Mouse (Mus musculus) cerebellum, adult 11-12 months (tissue): ENCODE measurements around the gene Gnl1.
"Not testable (repeated sequence)": the region's sequence is repeated elsewhere in the genome, so short reads cannot be mapped to it uniquely, and the experiment has no call there.

Source experiments
- DNase-seq: peaks from one replicate; pipeline ENCODE4 v3.0.0; 2022

The Gnl1 gene

DNA sequence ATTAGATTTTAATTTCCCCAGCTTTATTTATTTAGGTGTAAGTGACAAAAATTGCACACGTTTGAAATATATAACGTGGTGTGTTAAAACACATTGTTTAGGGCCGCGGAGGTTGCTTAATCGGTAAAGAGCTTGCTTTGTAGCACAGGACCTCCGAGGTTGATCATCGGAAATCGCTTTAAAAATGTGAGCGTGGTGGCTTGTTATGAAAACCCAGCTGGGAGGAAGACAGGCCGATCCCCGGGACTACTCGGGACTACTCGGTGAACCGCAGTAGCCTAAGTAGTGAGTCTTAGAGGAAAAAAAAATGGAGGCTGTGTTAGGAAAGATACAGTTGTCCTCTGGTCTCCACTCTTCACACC is 15.2 kb downstream of the Gnl1 start:
- no peak for DNase-seq

GRCm38 (mm10) chr17:35996949-35997348 is 17.3 kb downstream of the Gnl1 start:
- DNase-seq = peak; percentile 92

DNA sequence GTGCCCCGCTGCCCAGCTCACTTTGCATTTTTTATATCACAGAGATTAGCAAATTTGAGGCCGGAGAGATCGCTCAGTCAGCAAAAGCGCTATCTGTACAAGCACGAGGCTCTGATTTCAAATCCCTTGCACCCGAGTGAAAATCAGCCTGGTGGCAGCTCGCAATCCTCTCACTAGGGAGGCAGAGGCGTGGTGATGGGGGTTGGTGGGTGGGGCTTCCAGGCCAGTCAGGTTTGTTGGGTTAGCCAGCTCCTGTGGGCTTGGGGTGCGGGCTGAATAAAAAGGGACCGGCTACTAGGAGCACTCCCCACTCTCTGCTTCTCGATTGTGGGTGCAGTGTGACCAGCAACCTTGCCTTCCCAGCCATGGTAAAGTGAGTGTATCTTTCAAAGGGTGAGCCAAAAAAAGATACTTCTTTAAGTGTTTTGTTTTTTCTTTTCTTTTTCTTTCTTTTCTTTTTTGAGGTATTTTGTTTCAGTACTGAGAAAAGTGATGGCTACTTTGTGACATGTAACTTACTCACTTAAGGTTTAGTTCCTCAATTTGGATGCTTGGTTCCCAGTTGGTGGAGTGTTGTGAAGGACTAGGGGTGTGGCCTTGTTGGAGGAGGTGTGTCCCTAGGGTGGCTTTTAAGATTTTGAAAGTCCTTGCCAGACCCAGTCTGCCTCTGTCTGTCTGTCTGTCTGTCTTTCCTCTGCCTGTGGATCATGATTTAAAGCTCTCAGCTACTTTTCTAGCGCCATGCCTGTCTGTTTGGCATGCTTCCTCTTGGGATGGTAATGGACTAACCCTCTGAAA is 18.3 kb downstream of the Gnl1 start:
- no peak for DNase-seq

DNA sequence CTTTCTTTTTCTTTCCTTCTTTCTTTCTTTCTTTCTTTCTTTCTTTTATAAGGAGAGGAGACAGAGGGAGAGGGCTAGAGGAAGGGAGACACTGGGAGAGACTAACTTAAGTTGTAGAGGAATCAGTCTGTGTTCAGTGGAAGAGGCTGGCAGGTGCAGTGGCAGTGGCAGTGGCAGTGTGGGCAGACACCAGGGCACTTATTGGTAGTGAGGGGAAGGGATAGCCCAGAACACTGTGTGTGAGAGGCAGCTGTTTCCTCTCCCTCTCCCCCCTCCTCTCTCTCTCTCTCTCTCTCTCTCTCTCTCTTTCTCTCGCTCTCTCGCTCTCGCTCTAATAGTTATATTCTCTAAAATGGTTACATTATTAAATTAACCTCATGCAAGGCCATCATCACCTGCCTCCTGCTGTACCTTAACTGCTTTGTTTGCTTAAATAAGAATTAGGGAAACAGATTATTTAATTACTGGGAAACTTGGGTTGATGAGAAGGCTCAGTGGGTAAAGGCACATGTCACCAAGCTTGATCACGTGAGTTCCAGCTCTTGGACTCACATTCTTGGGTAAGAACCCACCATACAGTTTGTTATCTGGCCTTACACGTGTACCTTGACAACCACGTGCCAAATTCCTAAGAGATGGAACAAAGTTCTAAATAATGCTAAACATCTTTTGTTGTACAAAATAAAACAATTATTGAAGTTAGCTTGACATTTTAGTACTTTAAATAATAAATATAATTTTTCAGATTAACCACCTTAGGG is 19.1 kb downstream of the Gnl1 start:
- DNase-seq = no peak

GRCm38 (mm10) chr17:35999356-35999755 is 19.7 kb downstream of the Gnl1 start:
- no peak for DNase-seq

GRCm38 (mm10) chr17:36000349-36000748 is 20.7 kb downstream of the Gnl1 start:
- no peak for DNase-seq

DNA sequence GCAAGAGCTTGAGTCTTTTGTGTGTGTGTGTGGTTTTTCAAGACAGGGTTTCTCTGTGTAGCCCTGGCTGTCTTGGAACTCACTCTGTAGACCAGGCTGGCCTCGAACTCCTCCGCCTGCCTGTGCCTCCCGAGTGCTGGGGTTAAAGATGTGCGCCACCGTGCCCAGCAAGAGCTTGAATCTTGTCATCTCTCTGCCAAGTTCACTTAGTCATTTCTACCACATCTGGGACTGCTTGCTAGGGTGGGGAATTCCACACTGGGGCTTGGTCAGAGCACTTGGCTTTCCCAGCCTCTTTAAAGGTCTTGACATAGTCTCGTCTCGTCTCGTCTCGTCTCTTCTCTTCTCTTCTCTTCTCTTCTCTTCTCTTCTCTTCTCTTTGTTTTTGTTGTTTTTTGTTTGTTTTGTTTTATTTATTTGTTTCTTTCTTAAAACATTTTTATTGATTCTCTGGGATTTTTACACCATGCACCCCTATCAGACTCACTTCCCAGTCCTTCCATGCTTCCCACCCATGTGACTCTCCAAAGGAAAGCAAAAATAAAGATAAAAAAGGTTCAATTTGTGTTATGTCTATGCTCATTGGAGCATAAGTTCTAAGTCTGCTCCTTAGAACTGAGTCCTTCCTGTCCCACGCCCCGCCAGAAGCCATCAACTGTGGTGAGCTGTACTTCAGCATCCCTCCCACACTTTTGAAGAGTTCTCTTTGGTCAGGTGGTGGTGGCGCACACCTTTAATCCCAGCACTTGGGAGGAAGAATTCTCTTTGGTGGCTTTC is 21.7 kb downstream of the Gnl1 start:
- no peak for DNase-seq

GRCm38 (mm10) chr17:36001966-36002365 is 22.3 kb downstream of the Gnl1 start:
- DNase-seq = no peak

DNA sequence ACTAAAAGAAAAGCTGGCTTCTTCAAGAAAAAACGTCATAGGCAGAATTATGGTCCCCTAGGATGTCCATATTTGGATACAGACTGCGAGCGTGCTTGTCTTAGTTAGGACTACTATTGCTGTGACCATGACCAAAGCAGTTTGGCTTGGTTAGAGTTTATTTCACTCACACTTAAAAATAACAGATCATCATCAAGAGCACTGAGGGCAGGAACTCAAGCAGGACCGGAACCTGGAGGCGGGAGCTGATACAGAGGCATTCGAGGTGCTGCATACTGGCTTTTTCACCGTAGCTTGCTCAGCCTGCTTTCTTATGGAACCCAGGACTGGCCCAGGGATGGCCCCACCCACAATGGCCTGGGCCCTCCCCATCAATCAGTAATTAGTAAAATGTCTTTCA is 23.7 kb downstream of the Gnl1 start:
- DNase-seq = no peak

- DNase-seq = not testable (repeated sequence)
Measured at GRCm38 (mm10) chr17:36004409-36004808, 24.8 kb downstream of the Gnl1 start.

GRCm38 (mm10) chr17:36014977-36015376 is 35.3 kb downstream of the Gnl1 start:
- DNase-seq = no peak

- no peak for DNase-seq
Measured at GRCm38 (mm10) chr17:36017046-36017445, 37.4 kb downstream of the Gnl1 start.

DNA sequence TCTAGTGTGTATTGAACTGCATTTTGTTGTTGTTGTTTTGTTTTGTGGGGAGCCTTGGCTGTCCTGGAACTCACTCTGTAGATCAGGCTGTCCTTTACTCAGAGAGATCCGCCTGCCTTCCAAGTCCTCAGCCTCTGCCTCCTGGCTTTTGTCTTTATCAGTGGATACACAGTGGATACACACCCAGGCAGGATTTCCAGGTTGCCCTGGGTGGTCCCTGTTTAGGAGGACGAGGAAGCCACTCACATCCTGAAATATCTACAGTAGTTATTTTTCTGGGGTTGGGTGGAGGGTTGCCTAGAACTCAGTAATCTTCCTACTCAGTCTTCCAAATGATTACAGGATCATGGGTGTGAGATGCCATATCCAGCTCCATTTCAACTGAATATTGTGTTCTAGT is 39.3 kb downstream of the Gnl1 start:
- DNase-seq = no peak

- no peak for DNase-seq
Measured at GRCm38 (mm10) chr17:36019519-36019918, 39.9 kb downstream of the Gnl1 start.

- no peak for DNase-seq
Measured at GRCm38 (mm10) chr17:36020191-36021073, 40.8 kb downstream of the Gnl1 start, which contains the start of gene H2-T24. Gene H2-T24, minus strand, starts transcription at chr17:36020560.

DNA sequence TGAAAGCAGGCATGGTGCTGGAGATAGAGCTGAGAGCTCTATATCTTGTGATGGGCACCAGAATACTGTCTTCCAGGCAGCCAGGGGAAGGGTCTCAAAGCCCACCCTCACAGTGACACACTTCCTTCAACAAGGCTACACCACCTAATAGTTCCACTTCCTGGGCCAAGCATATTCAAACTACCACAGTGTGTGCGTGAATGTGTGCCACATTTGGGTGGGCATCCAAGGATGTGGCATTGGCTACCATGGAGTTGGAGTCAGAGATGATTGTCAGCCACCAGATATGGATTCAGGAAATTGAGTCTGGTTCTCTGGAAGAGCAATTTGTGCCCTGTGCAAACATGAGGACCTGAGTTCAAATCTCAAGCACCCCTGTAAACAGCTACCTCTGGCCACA is 41.7 kb downstream of the Gnl1 start:
- DNase-seq = no peak

DNA sequence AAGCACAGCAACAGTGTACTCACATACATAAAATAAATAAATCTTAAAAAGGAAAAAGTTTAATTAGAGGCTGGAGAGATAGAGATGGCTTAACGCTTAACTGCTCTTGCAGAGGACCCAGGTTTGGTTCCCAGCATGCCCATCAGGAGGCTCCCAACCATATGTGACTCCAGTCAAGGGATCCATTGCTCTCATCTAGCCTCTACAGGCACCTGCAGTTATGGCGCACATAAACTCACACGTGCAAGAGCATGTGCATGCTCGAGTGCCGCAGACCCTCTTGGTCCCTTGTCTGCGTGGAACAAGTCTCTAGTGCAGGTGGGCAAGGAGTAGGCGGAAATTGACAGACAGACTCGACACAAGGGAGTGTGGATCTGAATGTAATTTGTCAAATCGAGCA is 42.4 kb downstream of the Gnl1 start:
- no peak for DNase-seq

DNA sequence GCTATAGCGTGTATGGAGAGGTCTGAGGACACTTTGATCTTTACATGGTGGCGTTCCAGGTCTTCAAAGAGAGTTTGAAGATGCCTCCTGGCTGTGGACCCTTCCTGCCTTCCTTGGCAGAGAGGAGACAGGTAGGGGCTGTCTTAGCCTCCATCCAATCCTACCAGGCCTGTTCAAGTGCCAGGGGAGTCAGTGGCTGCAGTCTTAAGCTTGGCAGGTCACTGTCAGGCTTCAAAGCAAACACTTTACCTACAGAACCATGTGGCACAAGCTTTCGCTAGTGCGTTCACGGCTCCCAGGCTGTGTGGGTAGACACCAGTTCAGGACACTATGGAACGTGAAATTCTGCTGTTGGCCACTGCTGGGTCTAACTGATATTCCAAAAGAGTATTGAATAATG is 43.3 kb downstream of the Gnl1 start:
- DNase-seq = no peak

DNA sequence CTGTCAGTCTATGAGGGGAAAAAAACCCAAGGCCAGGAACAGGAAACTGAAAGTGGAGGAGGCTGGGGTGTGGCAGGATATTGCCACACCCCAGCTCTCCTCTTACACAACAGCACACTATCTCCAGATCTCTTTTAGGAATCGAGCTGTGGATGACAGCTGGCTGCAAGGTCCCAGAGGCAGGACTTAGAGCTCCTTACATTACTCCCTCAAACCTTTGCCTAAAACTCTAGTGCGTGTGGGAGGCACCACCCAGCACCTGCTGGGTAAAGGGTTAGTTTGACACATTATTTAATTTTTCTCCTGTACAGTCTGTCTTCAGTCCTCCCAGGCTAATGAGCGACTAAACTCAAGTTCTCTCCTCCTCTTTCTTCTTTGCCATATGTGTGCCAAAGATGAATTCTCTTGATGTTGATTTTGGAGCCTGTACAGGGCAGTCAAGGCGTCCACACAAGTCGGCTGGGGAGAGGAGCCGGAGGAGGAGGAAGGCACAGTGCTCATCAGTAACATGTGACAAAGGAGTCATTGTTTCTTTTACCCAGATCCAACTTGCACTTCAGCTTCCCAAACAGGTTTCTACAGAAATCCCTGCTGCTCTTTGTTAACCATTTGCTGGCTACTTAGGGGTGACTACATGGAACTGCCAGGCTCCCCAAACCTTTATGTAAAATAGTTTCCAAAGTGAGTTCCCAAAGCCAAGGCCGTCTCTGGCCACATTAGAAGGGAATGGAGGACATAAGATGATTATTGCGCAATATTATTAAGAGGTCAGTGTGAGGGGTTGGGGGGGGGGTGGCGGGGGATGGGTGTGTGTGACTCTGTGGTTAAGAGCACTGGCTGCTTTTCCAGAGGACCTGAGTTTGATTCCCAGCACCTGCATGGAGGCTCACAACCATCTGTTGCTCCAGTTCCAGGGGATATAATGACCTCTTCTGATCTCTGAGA is 44.3 kb downstream of the Gnl1 start:
- DNase-seq = no peak

DNA sequence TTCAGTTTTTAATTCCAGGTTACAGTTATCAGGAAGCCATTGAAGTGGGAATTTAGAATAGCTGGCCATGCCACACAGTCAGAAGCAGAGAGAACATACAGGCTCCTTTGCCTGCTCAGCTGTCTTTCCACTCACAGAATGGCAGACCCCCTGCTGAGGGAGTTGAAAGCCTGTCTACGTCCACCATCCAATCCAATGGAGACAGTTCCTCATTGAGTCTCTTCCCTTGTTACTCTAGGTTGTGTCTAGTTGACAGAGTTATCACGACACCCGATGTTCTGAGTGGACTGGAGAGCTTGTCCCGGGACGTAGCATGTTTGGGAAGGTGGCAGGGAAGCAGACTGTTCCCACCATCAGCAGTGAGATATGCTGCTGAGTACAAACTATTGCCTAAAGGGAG is 45.5 kb downstream of the Gnl1 start:
- DNase-seq = no peak

- no peak for DNase-seq
Measured at GRCm38 (mm10) chr17:36025901-36026300, 46.2 kb downstream of the Gnl1 start.
